Mouse (Mus musculus) E14TG2a.4 (cell line): ENCODE results near the gene Hsd17b2.

ENCODE experiments used
- H3K27me3 ChIP-seq: 2 replicates; pipeline ENCODE4 v1.6.1; 2014; ENCODE audit warnings: low read length, control low read depth; ENCODE audit not compliant: insufficient read depth
- H3K36me3 ChIP-seq: 2 replicates; pipeline ENCODE4 v1.6.1; 2014; ENCODE audit warnings: low read length, control low read depth; ENCODE audit not compliant: insufficient read depth
- H3K4me1 ChIP-seq: replicated peaks from 2 replicates; pipeline ENCODE4 v1.6.1; 2014; ENCODE audit warnings: low read depth, low read length, control low read depth
- H3K4me3 ChIP-seq: replicated peaks from 2 replicates; pipeline ENCODE4 v1.5.1; 2014; ENCODE audit warnings: mild to moderate bottlenecking, low read length
- H3K9me3 ChIP-seq: 2 replicates; pipeline ENCODE4 v1.6.1; 2014; ENCODE audit warnings: low read length, control low read depth
- CTCF ChIP-seq: conservative IDR thresholded peaks from 2 replicates; pipeline ENCODE4 v1.5.1; 2014; ENCODE audit warnings: low read length
- NANOG ChIP-seq: IDR thresholded peaks from 2 replicates; pipeline ENCODE4 v1.6.1; 2014; ENCODE audit warnings: borderline replicate concordance, low read length, mixed read lengths
- POU5F1 ChIP-seq: IDR thresholded peaks from 2 replicates; pipeline ENCODE4 v1.6.1; 2014; ENCODE audit warnings: low read length, borderline replicate concordance

Gene Hsd17b2

DNA sequence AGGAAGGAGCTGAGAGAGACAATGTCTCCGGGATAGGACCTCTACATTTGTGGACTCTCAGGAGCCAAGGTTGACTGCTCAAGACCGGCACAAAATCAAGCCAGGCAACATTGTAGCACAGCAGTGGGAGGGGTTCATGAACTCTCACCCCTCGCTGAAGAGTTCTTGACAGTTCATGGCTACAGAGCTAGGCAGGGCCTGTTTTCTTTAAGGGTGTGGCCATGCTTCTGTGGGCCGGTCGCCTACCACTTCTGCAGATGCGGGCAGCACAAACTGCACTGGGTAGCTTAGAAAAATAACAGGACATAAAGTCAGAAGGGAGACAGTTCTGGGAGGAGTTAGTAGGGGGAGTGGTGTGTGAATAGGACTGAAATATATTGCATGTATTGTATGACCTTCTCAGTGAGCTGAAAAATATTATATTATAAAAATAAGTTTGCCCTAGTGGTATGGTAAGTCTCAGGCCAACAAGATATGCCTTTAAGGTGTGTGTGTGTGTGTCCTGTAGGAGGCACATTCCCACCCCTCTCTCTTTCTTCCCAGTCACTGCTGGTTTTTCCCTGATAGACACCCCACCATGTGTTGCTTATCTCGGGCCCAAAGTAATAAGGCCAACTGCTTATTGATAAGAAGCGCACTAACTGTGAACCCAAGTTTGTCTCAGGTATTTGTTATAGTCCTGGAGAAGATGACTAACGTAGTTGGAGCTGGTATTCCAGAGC lies 69.6 kb downstream of the Hsd17b2 start:
- TF ChIP-seq CTCF (no peak), NANOG (no peak), POU5F1 (no peak)
- peaks cover 14% of the 10 kb centered on the region for H3K27me3 ChIP-seq
- H3K36me3 ChIP-seq = no peaks in the 10 kb centered on the region
- H3K9me3 ChIP-seq = peaks cover 15% of the 10 kb centered on the region
- H3K4me1 ChIP-seq = peaks cover 32% of the 10 kb centered on the region
- H3K4me3 ChIP-seq = no peak overlapping the region

DNA sequence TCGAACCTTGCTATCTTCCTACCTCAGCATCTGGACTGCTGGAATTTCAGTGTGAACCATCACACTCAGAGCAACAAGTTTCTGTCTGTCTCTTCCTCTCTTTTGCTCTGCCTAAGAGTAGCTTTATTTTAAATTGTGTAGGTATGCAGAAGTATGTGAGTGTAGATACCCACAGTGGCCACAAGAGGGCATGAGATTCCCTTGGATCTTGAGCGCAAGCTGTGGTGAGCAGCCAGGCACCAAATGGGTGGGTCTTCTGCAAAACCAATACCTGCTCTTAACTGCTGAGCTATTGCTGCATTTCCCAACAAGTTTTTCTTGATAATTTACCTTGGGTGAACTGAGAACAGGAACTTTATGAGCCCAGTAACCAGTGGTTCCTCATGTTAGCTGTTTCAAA lies 70.4 kb downstream of the Hsd17b2 start:
- H3K9me3 ChIP-seq = peaks cover 8% of the 10 kb centered on the region
- no peaks in the 10 kb centered on the region for H3K36me3 ChIP-seq
- peaks cover 15% of the 10 kb centered on the region for H3K27me3 ChIP-seq
- peaks cover 34% of the 10 kb centered on the region for H3K4me1 ChIP-seq
- no peak overlapping the region for H3K4me3 ChIP-seq
- TF ChIP-seq CTCF (peak; percentile 80), NANOG (no peak)

DNA sequence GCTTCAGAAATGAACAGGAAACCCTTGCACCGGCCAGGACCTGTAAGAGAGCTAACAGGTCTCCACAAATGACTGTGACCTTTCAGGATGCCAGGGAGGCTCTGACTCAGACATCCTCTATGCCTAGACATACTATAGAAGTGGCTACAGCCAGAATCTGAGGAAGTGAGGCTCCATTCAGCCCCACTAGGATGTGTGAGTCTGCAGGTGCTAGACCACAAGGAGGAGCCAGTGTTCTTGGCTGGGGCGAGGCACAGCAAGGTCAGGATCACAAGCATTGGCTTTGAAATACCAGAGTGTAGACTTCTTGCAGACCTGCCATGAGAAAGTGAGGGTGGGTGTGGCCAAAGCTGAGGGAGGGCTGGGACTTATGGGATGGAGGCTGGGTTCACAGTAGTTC lies 70.9 kb downstream of the Hsd17b2 start:
- H3K36me3 ChIP-seq = no peaks in the 10 kb centered on the region
- peaks cover 5% of the 10 kb centered on the region for H3K9me3 ChIP-seq
- peaks cover 34% of the 10 kb centered on the region for H3K4me1 ChIP-seq
- TF ChIP-seq CTCF = no peak; the same call in 1 of the 2 replicates
- no peak for TF ChIP-seq NANOG
- no peak for TF ChIP-seq POU5F1
- H3K27me3 ChIP-seq = peaks cover 16% of the 10 kb centered on the region
- no peak overlapping the region for H3K4me3 ChIP-seq

DNA sequence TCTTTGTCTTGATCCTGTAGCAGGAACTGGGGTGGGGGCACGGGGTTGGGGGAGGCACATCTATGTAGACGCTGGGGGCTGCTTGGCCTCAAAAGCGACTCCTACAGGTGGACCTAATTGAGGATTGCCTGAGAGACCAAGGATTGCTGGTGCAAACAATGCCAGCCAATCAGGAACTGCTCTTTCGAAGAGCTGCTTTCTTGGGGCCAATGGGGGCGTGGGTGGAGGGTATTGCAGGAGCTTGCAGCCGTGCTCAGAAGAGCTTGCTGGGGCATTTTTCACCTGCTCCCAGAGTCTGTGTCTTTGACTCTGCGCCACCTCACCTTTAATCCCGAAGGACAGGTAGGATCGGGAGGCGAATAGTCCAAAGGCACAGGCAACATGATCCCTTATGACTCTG lies 73.9 kb downstream of the Hsd17b2 start:
- Histone ChIP-seq H3K36me3 (no peaks in the 10 kb centered on the region), H3K27me3 (peaks cover 17% of the 10 kb centered on the region), H3K4me1 (peaks cover 26% of the 10 kb centered on the region), H3K9me3 (no peaks in the 10 kb centered on the region), H3K4me3 (peak overlapping the region; percentile 46)
- no peak for TF ChIP-seq NANOG
- no peak for TF ChIP-seq CTCF
- no peak for TF ChIP-seq POU5F1

DNA sequence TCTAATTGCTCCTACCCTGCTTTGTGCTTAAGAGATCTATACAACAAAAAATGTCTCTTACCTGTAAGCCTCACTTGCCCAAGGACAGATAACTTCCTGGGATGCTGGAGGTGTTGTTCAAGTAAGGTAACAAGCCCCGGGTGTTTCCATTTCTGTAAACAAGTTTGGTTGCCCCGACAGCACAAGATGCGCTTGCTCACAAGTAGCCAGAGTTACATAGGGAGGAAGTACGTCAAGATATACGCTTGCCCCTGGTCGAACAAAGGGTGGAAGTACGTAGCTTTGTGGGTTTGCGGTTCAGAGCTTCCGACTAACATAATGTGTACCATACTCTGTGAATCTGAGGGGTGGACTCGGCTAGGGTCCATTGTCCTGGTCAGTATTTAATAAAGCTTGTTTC lies 74.4 kb downstream of the Hsd17b2 start:
- Histone ChIP-seq H3K4me1 (peaks cover 24% of the 10 kb centered on the region), H3K9me3 (no peaks in the 10 kb centered on the region), H3K4me3 (peak overlapping the region; percentile 46), H3K36me3 (no peaks in the 10 kb centered on the region), H3K27me3 (peaks cover 19% of the 10 kb centered on the region)
- TF ChIP-seq CTCF (no peak), POU5F1 (no peak), NANOG (no peak)

DNA sequence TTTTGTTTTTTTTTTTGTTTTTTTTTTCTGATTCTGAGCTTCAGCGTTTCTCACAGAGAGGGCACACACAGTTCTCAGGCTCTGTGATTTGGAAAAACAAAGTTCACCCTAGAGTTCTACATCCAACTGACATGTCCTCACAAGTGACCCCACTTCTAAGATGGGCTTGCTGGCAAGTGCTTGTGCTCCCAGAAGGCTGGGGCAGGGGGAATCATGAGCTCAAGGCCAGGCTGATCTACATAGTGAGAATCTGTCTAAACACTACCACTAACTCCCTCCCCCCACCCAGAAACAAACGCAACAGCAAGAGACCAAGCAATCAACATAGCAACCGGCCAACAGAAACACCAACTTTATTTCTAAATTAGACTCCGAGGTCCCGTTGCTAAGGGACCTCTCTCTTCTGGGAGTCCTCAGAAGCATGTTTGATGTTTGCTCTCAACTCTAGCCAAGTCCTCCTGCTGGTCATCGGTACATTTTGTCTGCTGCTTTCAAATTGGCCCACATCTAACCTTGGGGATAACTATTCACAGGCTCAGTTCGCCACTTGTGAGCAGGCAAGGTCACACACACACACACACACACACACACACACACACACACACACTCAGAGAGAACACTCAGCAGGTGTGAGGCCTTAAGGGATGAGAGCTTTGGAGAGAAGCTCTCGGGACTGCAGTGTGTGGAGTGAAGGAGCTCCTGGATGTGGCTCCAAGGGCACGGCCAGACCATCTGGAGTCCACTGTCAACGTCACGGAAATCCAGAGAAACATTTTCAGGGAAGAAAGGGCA lies 77.0 kb downstream of the Hsd17b2 start:
- Histone ChIP-seq H3K27me3 (peaks cover 19% of the 10 kb centered on the region), H3K36me3 (no peaks in the 10 kb centered on the region), H3K9me3 (no peaks in the 10 kb centered on the region), H3K4me1 (peaks cover 14% of the 10 kb centered on the region), H3K4me3 (no peak overlapping the region)
- no peak for TF ChIP-seq NANOG
- no peak for TF ChIP-seq POU5F1
- TF ChIP-seq CTCF = no peak

DNA sequence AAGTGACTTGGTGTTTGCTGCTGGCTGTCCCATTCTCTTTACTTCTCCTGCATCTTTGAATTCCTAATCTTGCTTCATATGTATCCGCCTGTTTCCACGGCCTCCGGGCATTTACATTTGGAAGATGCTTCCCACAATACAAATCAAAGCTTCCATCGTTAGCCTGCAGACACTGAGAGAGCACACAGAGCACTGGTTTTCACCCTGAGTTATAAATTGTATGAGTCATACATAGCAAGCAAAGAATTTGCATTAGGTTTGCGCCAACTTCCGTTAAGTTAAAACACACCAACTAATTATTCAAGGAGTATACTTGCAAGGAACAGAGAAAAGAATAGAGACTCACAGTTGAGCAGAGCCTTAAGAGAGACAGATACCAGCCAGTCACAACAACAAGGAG lies 77.6 kb downstream of the Hsd17b2 start:
- TF ChIP-seq CTCF = no peak
- no peaks in the 10 kb centered on the region for H3K36me3 ChIP-seq

DNA sequence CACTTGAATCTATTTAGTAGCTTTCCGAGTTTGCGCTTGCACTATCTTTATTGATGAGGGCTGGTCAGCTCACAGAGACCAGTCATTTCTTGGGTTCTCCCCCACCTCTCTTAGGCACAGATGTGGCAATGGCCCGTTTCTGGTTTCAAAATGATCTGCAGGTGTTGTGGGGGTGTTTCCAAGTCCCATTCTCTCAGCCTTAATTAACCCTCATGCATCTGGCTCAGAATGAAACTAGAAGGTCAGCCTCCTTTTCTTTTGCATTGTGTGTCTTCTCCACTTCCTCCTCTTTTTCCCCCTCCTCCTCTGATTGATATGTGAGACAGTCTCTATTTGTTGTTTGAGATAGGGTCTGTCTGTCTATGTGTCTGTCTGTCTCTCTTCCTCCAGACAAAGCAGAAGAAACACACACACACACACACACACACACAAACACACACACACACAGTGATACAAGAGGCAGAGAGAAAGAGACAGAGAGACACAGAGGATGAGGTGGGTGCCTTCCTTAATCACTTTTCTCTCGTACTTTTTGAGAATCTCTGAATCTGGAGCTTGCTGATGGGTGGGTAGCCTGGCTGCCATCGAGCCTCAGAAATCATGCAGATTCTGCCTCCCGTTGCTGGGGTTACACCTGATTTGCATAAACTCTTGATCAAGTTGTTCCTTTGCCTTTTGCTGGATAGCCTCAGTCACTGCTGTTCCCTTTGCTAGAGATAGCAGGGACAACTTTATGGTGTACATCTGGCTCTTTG lies 79.8 kb downstream of the Hsd17b2 start:
- no peaks in the 10 kb centered on the region for H3K36me3 ChIP-seq
- peaks cover 11% of the 10 kb centered on the region for H3K4me1 ChIP-seq
- peaks cover 7% of the 10 kb centered on the region for H3K27me3 ChIP-seq
- H3K4me3 ChIP-seq = no peak overlapping the region
- TF ChIP-seq NANOG = no peak
- no peak for TF ChIP-seq POU5F1
- no peak for TF ChIP-seq CTCF
- H3K9me3 ChIP-seq = no peaks in the 10 kb centered on the region

More for the DNA sequence above, 77.6 kb downstream of the Hsd17b2 start:
- no peaks in the 10 kb centered on the region for H3K9me3 ChIP-seq
- H3K4me3 ChIP-seq = no peak overlapping the region
- H3K27me3 ChIP-seq = peaks cover 16% of the 10 kb centered on the region
- peaks cover 14% of the 10 kb centered on the region for H3K4me1 ChIP-seq
